Mouse (Mus musculus) embryonic facial prominence, embryonic 11.5 days (tissue): Measurements from ENCODE around the gene Cd200r1. TPM values are rescaled to one million over a fixed set of nuclear protein-coding genes. Genes with fewer than 3 reads are reported as not detected.
"Not testable (repeated sequence)": the region's sequence is repeated elsewhere in the genome, so short reads cannot be mapped to it uniquely, and the experiment has no call there.

Experiments
- ATAC-seq: fragments of 200-750 bp; cut with Nextera tagmentation; replicated peaks from 2 replicates; pipeline ENCODE4 v1.8.0; 2017; ENCODE audit warnings: low read depth; ENCODE audit not compliant: insufficient number of reproducible peaks, low FRiP score, low TSS enrichment
- DNase-seq: peaks from one replicate; pipeline ENCODE4 v3.0.0-alpha.2; 2015; ENCODE audit warnings: low spot score
- H3K27ac ChIP-seq: fragments of 300-500 bp; sonication (generic); replicated peaks from 2 replicates; pipeline ENCODE4 v1.5.1; 2014; ENCODE audit warnings: mild to moderate bottlenecking, low read depth, low read length, control low read depth
- H3K27me3 ChIP-seq: fragments of 300-500 bp; sonication (generic); 2 replicates; pipeline ENCODE4 v1.6.1; 2014; ENCODE audit warnings: mild to moderate bottlenecking, low read length, moderate library complexity, mixed read lengths; ENCODE audit not compliant: control insufficient read depth, insufficient read depth
- H3K36me3 ChIP-seq: fragments of 300-500 bp; sonication (generic); replicated peaks from 2 replicates; pipeline ENCODE4 v1.6.1; 2014; ENCODE audit warnings: low read depth, mild to moderate bottlenecking, low read length, moderate library complexity, mixed read lengths; ENCODE audit not compliant: control insufficient read depth, insufficient read depth
- H3K4me1 ChIP-seq: fragments of 300-500 bp; sonication (generic); 2 replicates; pipeline ENCODE4 v1.6.1; 2014; ENCODE audit warnings: low read length, mixed read lengths; ENCODE audit not compliant: control insufficient read depth, insufficient read depth
- H3K4me2 ChIP-seq: fragments of 300-500 bp; sonication (generic); 2 replicates; pipeline ENCODE4 v1.6.1; 2014; ENCODE audit warnings: low read depth, mild to moderate bottlenecking, control low read depth, low read length, moderate library complexity
- H3K4me3 ChIP-seq: fragments of 300-500 bp; sonication (generic); 2 replicates; pipeline ENCODE4 v1.5.1; 2014; ENCODE audit warnings: low read depth, low read length, control low read depth
- H3K9ac ChIP-seq: fragments of 300-500 bp; sonication (generic); replicated peaks from 2 replicates; pipeline ENCODE4 v1.6.1; 2014; ENCODE audit warnings: mild to moderate bottlenecking, control low read depth, low read length
- H3K9me3 ChIP-seq: fragments of 300-500 bp; sonication (generic); replicated peaks from 2 replicates; pipeline ENCODE4 v1.6.1; 2016; ENCODE audit warnings: mild to moderate bottlenecking, low read length, inconsistent platforms, mixed read lengths; ENCODE audit not compliant: control insufficient read depth
- WGBS: fragments of 180-500 bp; shearing (Covaris S2); extraction: QIAGEN DNeasy Blood & Tissue Kit; methylation state at CpG from one replicate; pipeline ENCODE4 v1.1.7; 2014; 5-methylcytosine and 5-hydroxymethylcytosine counted together
- polyA plus RNA-seq: library from polyadenylated mRNA; unstranded; fragments of >200 nt; fragmentation: Nextera tagmentation; extraction: Ambion mirVana; gene quantifications from 2 replicates; pipeline ENCODE4 v1.2.1, GENCODE M21; 2014

The Cd200r1 gene
- polyA plus RNA-seq, 1 experiment from 2014 or later, result 0.63 TPM

GRCm38 (mm10) chr16:44833189-44833588 is 67.7 kb downstream of the Cd200r1 start:
- H3K36me3 ChIP-seq, H3K4me3 ChIP-seq, H3K4me1 ChIP-seq, H3K9ac ChIP-seq, H3K27ac ChIP-seq, H3K4me2 ChIP-seq, ATAC-seq, DNase-seq, H3K27me3 ChIP-seq, H3K9me3 ChIP-seq: not testable (repeated sequence)
- 33% methylated on average over 2 of the region's 2 CpGs for WGBS

Other genes starting within 250 kb of the Cd200r1 start
- 19.5 and 20.7 TPM in 2 replicates for gene Boc, start 206.8 kb upstream of the Cd200r1 start, polyA plus RNA-seq
- 12.6 and 14.5 TPM in 2 replicates for gene Nepro, start 41.4 kb upstream of the Cd200r1 start, polyA plus RNA-seq
- gene Gtpbp8, start 19.4 kb upstream of the Cd200r1 start, polyA plus RNA-seq, result 29.3 and 32.5 TPM in 2 replicates
- gene Cd200r4, start 46.0 kb downstream of the Cd200r1 start, polyA plus RNA-seq, result not detected in 2 replicates
- gene Cd200r2, start 101.4 kb downstream of the Cd200r1 start, polyA plus RNA-seq, result not detected in 2 replicates
- gene Cd200r3, start 177.9 kb downstream of the Cd200r1 start, polyA plus RNA-seq, result not detected in 2 replicates